Mouse (Mus musculus) bone marrow macrophage, adult 2 months (primary cell): ENCODE results near the gene Gm17359.

Source experiments
- CTCF ChIP-seq: IDR thresholded peaks from 2 replicates; pipeline ENCODE4 v1.5.1; 2012; ENCODE audit warnings: low read depth, mild to moderate bottlenecking, low read length, moderate library complexity
- POLR2A ChIP-seq: IDR thresholded peaks from 2 replicates; pipeline ENCODE4 v1.6.1; 2012; ENCODE audit warnings: mild to moderate bottlenecking, low read depth, low read length, borderline replicate concordance

DNA sequence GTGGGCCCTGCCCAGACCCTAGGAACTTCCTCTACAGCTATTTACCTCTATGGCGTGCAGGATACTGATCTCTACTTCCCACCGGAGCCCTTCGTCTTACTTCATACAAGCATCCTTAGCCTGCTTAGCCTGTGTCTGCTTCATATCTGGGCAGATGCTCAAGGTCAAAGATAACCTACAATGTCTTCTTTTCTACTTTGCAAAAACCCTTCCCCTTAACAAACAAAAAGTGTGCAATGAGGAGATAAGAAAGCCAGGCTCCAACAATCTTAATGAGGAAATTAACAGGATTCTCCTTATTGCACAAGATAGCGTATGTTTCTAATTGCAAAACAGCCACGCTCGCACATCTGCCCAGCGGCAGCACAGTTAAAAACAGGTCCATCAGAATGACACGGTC is 141.9 kb downstream of the Gm17359 start:
- TF ChIP-seq CTCF (no peak), POLR2A (no peak)
